Mouse (Mus musculus) midbrain, postnatal 0 days (tissue): ENCODE measurements around the gene Myh3. TPM values are rescaled to one million over a fixed set of nuclear protein-coding genes. Genes with fewer than 3 reads are reported as not detected.

Experiments
- ATAC-seq: fragments of 200-750 bp; cut with Nextera tagmentation; 2 replicates; pipeline ENCODE4 v1.8.0; 2017; ENCODE audit warnings: moderate number of reproducible peaks, mild to moderate bottlenecking, moderate TSS enrichment, moderate library complexity; ENCODE audit not compliant: low FRiP score
- DNase-seq: peaks from one replicate; pipeline ENCODE4 v3.0.0-alpha.2; 2015; ENCODE audit warnings: low spot score
- H3K27ac ChIP-seq: fragments of 300-500 bp; sonication (generic); 2 replicates; pipeline ENCODE4 v1.5.1; 2014; ENCODE audit warnings: low read depth, mild to moderate bottlenecking, low read length, mixed read lengths
- H3K27me3 ChIP-seq: fragments of 300-500 bp; sonication (generic); 2 replicates; pipeline ENCODE4 v1.6.1; 2014; ENCODE audit warnings: low read length, control low read depth, mixed read lengths; ENCODE audit not compliant: insufficient read depth
- H3K36me3 ChIP-seq: fragments of 300-500 bp; sonication (generic); 2 replicates; pipeline ENCODE4 v1.6.1; 2014; ENCODE audit warnings: low read length, control low read depth, mixed read lengths; ENCODE audit not compliant: insufficient read depth
- H3K4me1 ChIP-seq: fragments of 300-500 bp; sonication (generic); 2 replicates; pipeline ENCODE4 v1.6.1; 2014; ENCODE audit warnings: mild to moderate bottlenecking, control low read depth, antibody characterized with exemption, low read length, mixed read lengths; ENCODE audit not compliant: insufficient read depth
- H3K4me2 ChIP-seq: fragments of 300-500 bp; sonication (generic); 2 replicates; pipeline ENCODE4 v1.6.1; 2014; ENCODE audit warnings: low read depth, mild to moderate bottlenecking, low read length, mixed read lengths; ENCODE audit not compliant: poor library complexity, severe bottlenecking
- H3K4me3 ChIP-seq: fragments of 300-500 bp; sonication (generic); 2 replicates; pipeline ENCODE4 v1.5.1; 2014; ENCODE audit warnings: low read depth, mild to moderate bottlenecking, low read length, moderate library complexity
- H3K9ac ChIP-seq: fragments of 300-500 bp; sonication (generic); replicated peaks from 2 replicates; pipeline ENCODE4 v1.6.1; 2014; ENCODE audit warnings: mild to moderate bottlenecking, low read length, moderate library complexity, mixed read lengths; ENCODE audit not compliant: poor library complexity, severe bottlenecking
- H3K9me3 ChIP-seq: fragments of 300-500 bp; sonication (generic); 2 replicates; pipeline ENCODE4 v1.6.1; 2016; ENCODE audit warnings: low read length, control low read depth
- CTCF ChIP-seq: IDR thresholded peaks from 2 replicates; pipeline ENCODE4 v1.5.1; 2016; ENCODE audit warnings: antibody characterized with exemption, mild to moderate bottlenecking
- WGBS: fragments of 180-500 bp; shearing (Covaris S2); extraction: QIAGEN DNeasy Blood & Tissue Kit; methylation state at CpG from one replicate; pipeline ENCODE4 v1.1.7; 2014; 5-methylcytosine and 5-hydroxymethylcytosine counted together
- microRNA-seq: library from miRNA; unstranded; fragments of <30 nt; microRNA quantifications from one replicate; pipeline ENCODE4, GENCODE M21; 2016; ENCODE audit warnings: borderline number of aligned reads
- polyA plus RNA-seq: library from polyadenylated mRNA; unstranded; fragments of >200 nt; fragmentation: Nextera tagmentation; extraction: Ambion mirVana; gene quantifications from 2 replicates; pipeline ENCODE4 v1.2.1, GENCODE M21; 2015
- total RNA-seq: library from RNA; depleted of rRNA; stranded (reverse); fragments of >200 nt; gene quantifications from 2 replicates; pipeline ENCODE4 v1.2.3, GENCODE M21; 2014; rRNA removed

Myh3 gene
- total and polyA plus RNA-seq, 2 experiments from 2014 or later, result 0.25 to 1.2 TPM

GRCm38 (mm10) chr11:67146409-67147282, 68.5 kb downstream of the Myh3 start:
- WGBS, result 95% methylated on average over 4 of the region's 4 CpGs
- H3K36me3 ChIP-seq, result no peaks in the 10 kb centered on the region
- H3K27ac ChIP-seq, result no peak overlapping the region
- H3K9ac ChIP-seq, result no peak overlapping the region
- H3K4me3 ChIP-seq, result no peak overlapping the region
- ATAC-seq (no peak), DNase-seq (no peak)
- no peaks in the 10 kb centered on the region for H3K9me3 ChIP-seq
- no peak overlapping the region for H3K4me2 ChIP-seq
- H3K27me3 ChIP-seq, result no peaks in the 10 kb centered on the region
- TF ChIP-seq CTCF, result no peak
- H3K4me1 ChIP-seq, result no peaks in the 10 kb centered on the region

GRCm38 (mm10) chr11:67147283-67147921, 69.3 kb downstream of the Myh3 start:
- Histone ChIP-seq H3K27me3 (no peaks in the 10 kb centered on the region), H3K4me3 (no peak overlapping the region), H3K36me3 (no peaks in the 10 kb centered on the region), H3K4me2 (no peak overlapping the region), H3K27ac (no peak overlapping the region), H3K9me3 (no peaks in the 10 kb centered on the region), H3K4me1 (no peaks in the 10 kb centered on the region), H3K9ac (no peak overlapping the region)
- no peak for TF ChIP-seq CTCF
- ATAC-seq (no peak), DNase-seq (no peak)
- WGBS, result 92% methylated on average over 12 of the region's 12 CpGs

- Histone ChIP-seq H3K4me3 (no peak overlapping the region), H3K9me3 (no peaks in the 10 kb centered on the region), H3K9ac (no peak overlapping the region), H3K4me1 (0 out of 2 replicates have a peak, but pooled peaks cover 4% of the 10 kb centered on the region), H3K4me2 (no peak overlapping the region), H3K27me3 (no peaks in the 10 kb centered on the region), H3K36me3 (no peaks in the 10 kb centered on the region), H3K27ac (no peak overlapping the region)
- 87% methylated on average over 4 of the region's 4 CpGs for WGBS
- no peak for TF ChIP-seq CTCF
- DNase-seq (no peak), ATAC-seq (no peak)
These were observed 70.3 kb downstream of the Myh3 start for GRCm38 (mm10) chr11:67148286-67149012.

- Histone ChIP-seq H3K4me1 (0 out of 2 replicates have a peak, but pooled peaks cover 4% of the 10 kb centered on the region), H3K9ac (no peak overlapping the region), H3K27me3 (no peaks in the 10 kb centered on the region), H3K4me3 (no peak overlapping the region), H3K9me3 (no peaks in the 10 kb centered on the region), H3K36me3 (no peaks in the 10 kb centered on the region), H3K4me2 (no peak overlapping the region), H3K27ac (no peak overlapping the region)
- DNase-seq (no peak), ATAC-seq (no peak)
- 95% methylated on average over 2 of the region's 2 CpGs for WGBS
- no peak for TF ChIP-seq CTCF
These were observed 72.1 kb downstream of the Myh3 start for GRCm38 (mm10) chr11:67150237-67150636.

GRCm38 (mm10) chr11:67151159-67151558, 73.1 kb downstream of the Myh3 start:
- no peak for TF ChIP-seq CTCF
- Histone ChIP-seq H3K9me3 (no peaks in the 10 kb centered on the region), H3K4me2 (no peak overlapping the region), H3K9ac (no peak overlapping the region), H3K27me3 (no peaks in the 10 kb centered on the region), H3K4me3 (no peak overlapping the region), H3K4me1 (0 out of 2 replicates have a peak, but pooled peaks cover 4% of the 10 kb centered on the region), H3K36me3 (no peaks in the 10 kb centered on the region), H3K27ac (no peak overlapping the region)
- DNase-seq (no peak), ATAC-seq (no peak)
- 78% methylated on average over 3 of the region's 3 CpGs for WGBS

Small RNAs within 50 kb of the gene (microRNA-seq; reads per million reads assigned to microRNA genes)
- gene Mir6923, result not detected

Other genes starting within 250 kb of the Myh3 start
- 0.76 and 1.4 TPM in 2 replicates for gene Pirt, start 166.3 kb upstream of the Myh3 start, total RNA-seq
- gene Pirt, start 166.3 kb upstream of the Myh3 start, polyA plus RNA-seq, result 0.47 and 0.59 TPM in 2 replicates
- not detected in 2 replicates for gene Tmem238l, start 121.7 kb upstream of the Myh3 start, total RNA-seq
- not detected in 2 replicates for gene Tmem238l, start 121.7 kb upstream of the Myh3 start, polyA plus RNA-seq
- 0.11 and 0.28 TPM in 2 replicates for gene Tmem220, start 53.1 kb upstream of the Myh3 start, total RNA-seq
- gene Tmem220, start 53.1 kb upstream of the Myh3 start, polyA plus RNA-seq, result 0.50 and 0.93 TPM in 2 replicates
- gene Adprm, start 25.7 kb upstream of the Myh3 start, total RNA-seq, result 23.7 and 28.6 TPM in 2 replicates
- 25.9 and 28.1 TPM in 2 replicates for gene Adprm, start 25.7 kb upstream of the Myh3 start, polyA plus RNA-seq
- gene Sco1, start 25.6 kb upstream of the Myh3 start, total RNA-seq, result 11.2 and 12.4 TPM in 2 replicates
- gene Sco1, start 25.6 kb upstream of the Myh3 start, polyA plus RNA-seq, result 13.2 and 14.7 TPM in 2 replicates
- 0.33 and 0.55 TPM in 2 replicates for gene Myh2, start 92.7 kb downstream of the Myh3 start, total RNA-seq
- gene Myh2, start 92.7 kb downstream of the Myh3 start, polyA plus RNA-seq, result 0.15 and 0.20 TPM in 2 replicates
- gene Myh1, start 121.8 kb downstream of the Myh3 start, total RNA-seq, result 0.11 and 0.19 TPM in 2 replicates
- gene Myh1, start 121.8 kb downstream of the Myh3 start, polyA plus RNA-seq, result 0.10 and 0.11 TPM in 2 replicates
- 0.11 and 0.19 TPM in 2 replicates for gene Myh4, start 159.7 kb downstream of the Myh3 start, total RNA-seq
- gene Myh4, start 159.7 kb downstream of the Myh3 start, polyA plus RNA-seq, result 0.07 and 0.10 TPM in 2 replicates
- gene Myh8, start 198.8 kb downstream of the Myh3 start, total RNA-seq, result 1.0 and 3.0 TPM in 2 replicates
- 0.36 and 0.40 TPM in 2 replicates for gene Myh8, start 198.8 kb downstream of the Myh3 start, polyA plus RNA-seq
- gene Myh13, start 243.4 kb downstream of the Myh3 start, total RNA-seq, result 0.11 and 0.52 TPM in 2 replicates
- 0.20 and 0.23 TPM in 2 replicates for gene Myh13, start 243.4 kb downstream of the Myh3 start, polyA plus RNA-seq